Mouse (Mus musculus): ENCODE results near the gene Hdac5. TPM values are rescaled to one million over a fixed set of nuclear protein-coding genes. Genes with fewer than 3 reads are reported as not detected.

Hdac5 gene
- polyA plus RNA-seq, 1 experiment from 2014 or later, result 39.8 TPM

DNA sequence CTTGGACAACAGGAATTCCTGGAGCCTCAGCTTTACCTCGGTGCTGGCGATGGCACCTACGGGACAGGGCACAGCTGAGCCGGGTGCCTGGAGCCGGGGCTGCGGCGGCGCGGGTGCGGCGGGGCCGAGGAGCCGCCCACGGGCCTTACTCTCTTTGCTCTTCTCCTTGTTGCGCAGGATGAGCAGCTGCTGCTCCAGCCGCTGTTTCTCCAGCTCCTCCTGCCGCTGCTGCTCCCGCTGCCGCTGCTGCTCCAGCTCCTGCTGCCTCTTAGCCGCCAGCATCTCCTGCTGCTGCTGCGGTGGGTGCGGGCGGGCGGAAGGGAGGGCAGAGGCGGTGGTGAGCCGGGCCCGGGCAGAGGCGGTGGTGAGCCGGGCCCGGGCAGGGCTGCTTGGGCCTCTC is 23.5 kb downstream of the Hdac5 start:
- Histone ChIP-seq H3K9me3 (no peaks in the 10 kb centered on the region), H3K27ac (peak overlapping the region; percentile 60), H3K4me3 (no peak overlapping the region; the same call in 1 of the 2 replicates), H3K27me3 (ENCODE audit: poor library complexity, severe bottlenecking) (peaks cover 3% of the 10 kb centered on the region; the same call in 1 of the 2 replicates), H3K4me1 (peaks cover 52% of the 10 kb centered on the region), H3K36me3 (replicated peaks) (peaks cover 47% of the 10 kb centered on the region)
- WGBS, result 72% methylated on average over 30 of the region's 30 CpGs
- DNase-seq (ENCODE audit: extremely low spot score, low spot score), result no peak

- 85% methylated on average over 12 of the region's 12 CpGs for WGBS
- no peaks in the 10 kb centered on the region for H3K9me3 ChIP-seq
- H3K36me3 ChIP-seq (replicated peaks), result peaks cover 90% of the 10 kb centered on the region
- H3K27me3 ChIP-seq (ENCODE audit: poor library complexity, severe bottlenecking), result no peaks in the 10 kb centered on the region
- DNase-seq (ENCODE audit: extremely low spot score, low spot score), result no peak
- H3K4me3 ChIP-seq, result no peak overlapping the region
- H3K27ac ChIP-seq, result no peak overlapping the region
- peaks cover 19% of the 10 kb centered on the region for H3K4me1 ChIP-seq
Observed at GRCm38 (mm10) chr11:102201408-102201821, 28.6 kb downstream of the Hdac5 start.

DNA sequence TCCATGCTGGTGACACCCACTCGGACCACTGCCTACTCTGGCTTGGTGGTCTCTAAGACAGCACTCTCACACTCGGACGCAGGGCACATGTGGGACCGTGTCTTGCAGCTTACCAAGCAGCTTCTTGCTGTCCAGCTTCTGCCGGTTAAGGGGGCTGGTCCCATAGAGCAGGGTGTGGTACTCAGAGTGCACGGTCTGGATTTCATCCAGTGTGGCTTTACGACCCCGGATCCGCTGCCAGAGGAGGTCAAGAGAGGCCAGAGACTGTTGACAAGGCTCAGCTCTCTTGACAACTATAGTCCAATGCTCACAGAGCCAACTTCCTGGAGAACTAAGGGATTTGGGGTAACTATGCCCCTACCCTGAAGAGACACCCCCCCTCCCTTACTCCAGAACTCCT is 30.1 kb downstream of the Hdac5 start:
- WGBS, result 75% methylated on average over 9 of the region's 9 CpGs
- Histone ChIP-seq H3K27me3 (ENCODE audit: poor library complexity, severe bottlenecking) (no peaks in the 10 kb centered on the region), H3K36me3 (replicated peaks) (peaks cover 94% of the 10 kb centered on the region), H3K9me3 (no peaks in the 10 kb centered on the region), H3K4me3 (no peak overlapping the region), H3K27ac (no peak overlapping the region), H3K4me1 (peaks cover 17% of the 10 kb centered on the region; the same call in 1 of the 2 replicates)
- no peak for DNase-seq (ENCODE audit: extremely low spot score, low spot score)

DNA sequence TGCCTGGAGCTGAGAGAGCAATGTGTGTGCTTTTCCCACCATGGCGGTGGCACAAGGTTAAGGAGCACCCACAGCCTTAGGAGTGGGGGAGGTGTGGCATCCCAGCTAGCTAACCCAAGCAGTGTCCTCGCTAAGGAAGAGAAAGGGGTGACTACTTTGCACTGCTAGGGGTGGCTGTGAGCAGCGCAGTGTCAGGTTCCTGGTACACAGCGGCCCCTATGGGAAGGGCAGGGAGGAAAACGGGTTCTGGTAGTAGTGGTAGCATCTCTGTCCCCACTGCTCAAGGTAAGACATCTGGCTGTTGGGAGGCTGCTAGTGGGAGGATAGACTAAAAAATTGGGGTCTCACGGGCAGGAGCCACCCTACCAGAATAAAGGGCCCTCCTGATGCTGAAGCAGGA is 31.7 kb downstream of the Hdac5 start:
- WGBS, result 66% methylated on average over 6 of the region's 6 CpGs
- H3K27ac ChIP-seq, result no peak overlapping the region
- no peaks in the 10 kb centered on the region for H3K27me3 ChIP-seq (ENCODE audit: poor library complexity, severe bottlenecking)
- no peaks in the 10 kb centered on the region for H3K9me3 ChIP-seq
- H3K4me3 ChIP-seq, result no peak overlapping the region
- peak; percentile 13 for DNase-seq (ENCODE audit: extremely low spot score, low spot score)
- peaks cover 17% of the 10 kb centered on the region; the same call in 1 of the 2 replicates for H3K4me1 ChIP-seq
- H3K36me3 ChIP-seq (replicated peaks), result peaks cover 96% of the 10 kb centered on the region

GRCm38 (mm10) chr11:102196018-102196797 is 33.8 kb downstream of the Hdac5 start:
- Histone ChIP-seq H3K4me3 (no peak overlapping the region), H3K4me1 (peaks cover 20% of the 10 kb centered on the region), H3K9me3 (no peaks in the 10 kb centered on the region), H3K27me3 (ENCODE audit: poor library complexity, severe bottlenecking) (no peaks in the 10 kb centered on the region), H3K36me3 (replicated peaks) (peaks cover 93% of the 10 kb centered on the region), H3K27ac (no peak overlapping the region)
- DNase-seq (ENCODE audit: extremely low spot score, low spot score), result no peak
- 90% methylated on average over 21 of the region's 21 CpGs for WGBS

- Histone ChIP-seq H3K4me3 (no peak overlapping the region), H3K36me3 (replicated peaks) (peaks cover 70% of the 10 kb centered on the region), H3K4me1 (peaks cover 31% of the 10 kb centered on the region), H3K27ac (no peak overlapping the region), H3K9me3 (no peaks in the 10 kb centered on the region), H3K27me3 (ENCODE audit: poor library complexity, severe bottlenecking) (no peaks in the 10 kb centered on the region)
- no peak for DNase-seq (ENCODE audit: extremely low spot score, low spot score)
- WGBS, result 88% methylated on average over 9 of the region's 9 CpGs
Observed at GRCm38 (mm10) chr11:102193657-102194440, 36.1 kb downstream of the Hdac5 start.

DNA sequence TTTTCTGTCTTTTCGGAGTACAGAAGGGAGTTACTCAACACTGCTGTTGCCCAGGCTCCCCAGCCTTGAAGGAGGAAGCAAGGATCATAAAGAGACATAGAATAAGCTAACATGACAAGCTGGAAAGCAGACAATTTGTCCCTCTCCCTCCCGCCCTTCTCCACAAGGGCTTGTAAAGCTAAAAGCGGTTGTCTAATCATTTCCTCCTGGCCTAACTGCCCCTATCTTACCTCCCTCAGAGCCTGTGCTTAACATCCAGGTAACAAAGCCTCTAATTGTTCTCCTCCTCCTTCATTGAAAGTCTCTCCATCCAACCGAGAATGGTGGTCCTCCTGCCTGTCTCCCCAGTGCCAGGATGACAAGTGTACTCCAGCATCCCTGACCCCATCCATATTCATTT is 39.1 kb downstream of the Hdac5 start:
- Histone ChIP-seq H3K4me3 (peak overlapping the region; percentile 72), H3K9me3 (no peaks in the 10 kb centered on the region), H3K27me3 (ENCODE audit: poor library complexity, severe bottlenecking) (no peaks in the 10 kb centered on the region), H3K27ac (no peak overlapping the region), H3K4me1 (peaks cover 27% of the 10 kb centered on the region), H3K36me3 (replicated peaks) (peaks cover 41% of the 10 kb centered on the region)
- DNase-seq (ENCODE audit: extremely low spot score, low spot score), result no peak
- 50% methylated on average over 4 of the region's 4 CpGs for WGBS

GRCm38 (mm10) chr11:102189461-102190436 is 40.2 kb downstream of the Hdac5 start, which contains the start of gene G6pc3:
Gene G6pc3, plus strand, starts transcription at chr11:102189620.
- Histone ChIP-seq H3K36me3 (replicated peaks) (peaks cover 30% of the 10 kb centered on the region), H3K4me1 (peaks cover 35% of the 10 kb centered on the region), H3K27ac (peak within 1 kb of the TSS; percentile 86), H3K4me3 (peak within 1 kb of the TSS; percentile 72), H3K9me3 (no peaks in the 10 kb centered on the region), H3K27me3 (ENCODE audit: poor library complexity, severe bottlenecking) (no peaks in the 10 kb centered on the region)
- DNase-seq (ENCODE audit: extremely low spot score, low spot score), result peak; percentile 84
- WGBS, result 4% methylated on average over 50 of the region's 50 CpGs

DNA sequence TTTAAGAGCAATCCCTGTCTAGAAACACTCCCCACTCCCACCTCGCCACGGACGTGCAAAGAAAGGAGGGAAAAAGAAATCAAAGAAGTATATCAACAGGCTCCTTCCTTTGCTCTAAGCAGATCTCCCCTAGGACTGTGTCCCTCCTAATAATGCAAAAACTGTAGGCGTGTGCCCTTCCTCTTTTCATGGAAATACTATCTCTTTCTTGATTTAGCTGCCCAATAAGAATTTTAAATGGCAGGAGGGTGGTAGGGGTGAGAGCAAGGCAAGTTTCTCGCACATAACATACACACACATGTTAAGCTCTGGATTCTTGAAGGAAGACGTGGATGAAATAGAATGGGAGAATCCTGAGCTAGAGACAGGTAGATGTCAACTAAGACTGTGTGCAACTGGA is 41.0 kb downstream of the Hdac5 start:
- Histone ChIP-seq H3K27ac (peak overlapping the region; percentile 86), H3K9me3 (no peaks in the 10 kb centered on the region)

DNA sequence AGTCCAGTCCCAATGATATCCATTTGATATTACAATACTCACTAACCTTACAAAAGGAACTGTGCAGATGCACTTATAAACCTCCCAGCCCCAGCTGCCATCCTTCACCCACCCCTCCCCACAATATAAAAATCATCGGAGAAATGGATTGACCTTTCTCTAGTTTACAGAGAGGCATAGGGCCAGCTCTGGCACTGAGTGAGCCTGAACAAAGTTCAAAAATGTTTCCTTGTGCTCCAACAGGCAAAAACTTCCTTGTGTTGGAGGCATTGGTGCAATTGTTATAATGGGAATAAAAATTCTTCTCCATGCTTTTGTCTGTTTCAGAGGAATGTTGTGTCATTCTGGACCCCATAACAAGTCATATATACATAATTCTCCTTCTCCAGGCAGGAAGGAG is 43.7 kb downstream of the Hdac5 start:
- Histone ChIP-seq H3K4me3 (no peak overlapping the region), H3K27ac (no peak overlapping the region), H3K4me1 (peaks cover 48% of the 10 kb centered on the region), H3K27me3 (ENCODE audit: poor library complexity, severe bottlenecking) (no peaks in the 10 kb centered on the region), H3K9me3 (no peaks in the 10 kb centered on the region), H3K36me3 (replicated peaks) (peaks cover 21% of the 10 kb centered on the region)
- WGBS, result 92% methylated on average over 1 of the region's 1 CpGs
- no peak for DNase-seq (ENCODE audit: extremely low spot score, low spot score)

More for the DNA sequence above, 41.0 kb downstream of the Hdac5 start:
- no peaks in the 10 kb centered on the region for H3K27me3 ChIP-seq (ENCODE audit: poor library complexity, severe bottlenecking)
- no peak for DNase-seq (ENCODE audit: extremely low spot score, low spot score)
- peaks cover 39% of the 10 kb centered on the region for H3K4me1 ChIP-seq
- peaks cover 23% of the 10 kb centered on the region for H3K36me3 ChIP-seq (replicated peaks)
- WGBS, result 75% methylated on average over 6 of the region's 6 CpGs
- peak overlapping the region; percentile 72 for H3K4me3 ChIP-seq

GRCm38 (mm10) chr11:102185677-102186076 is 44.3 kb downstream of the Hdac5 start:
- H3K4me1 ChIP-seq, result peaks cover 43% of the 10 kb centered on the region
- DNase-seq (ENCODE audit: extremely low spot score, low spot score), result no peak
- peak overlapping the region; percentile 98 for H3K27ac ChIP-seq

More at GRCm38 (mm10) chr11:102185677-102186076, 44.3 kb downstream of the Hdac5 start:
- Histone ChIP-seq H3K9me3 (no peaks in the 10 kb centered on the region), H3K36me3 (replicated peaks) (peaks cover 27% of the 10 kb centered on the region), H3K27me3 (ENCODE audit: poor library complexity, severe bottlenecking) (no peaks in the 10 kb centered on the region), H3K4me3 (peak overlapping the region; percentile 88)
- 67% methylated on average over 3 of the region's 3 CpGs for WGBS
